Mouse (Mus musculus) MEL (cell line): Measurements from ENCODE around the gene Dpp9. TPM values are rescaled to one million over a fixed set of nuclear protein-coding genes. Genes with fewer than 3 reads are reported as not detected.

Source experiments
- DNase-seq: peaks from one replicate; pipeline ENCODE4 v3.0.0; 2011; ENCODE audit warnings: low read depth, low spot score
- H3K27ac ChIP-seq: 2 replicates; pipeline ENCODE4 v1.5.1; 2012; ENCODE audit warnings: low read depth, mild to moderate bottlenecking, control low read depth, low read length, moderate library complexity; ENCODE audit not compliant: control insufficient read depth
- H3K27me3 ChIP-seq, 2 experiments: fragments of 150-350 bp in 1 of 2; sonication (generic) in 1 of 2; 2 replicates each; pipeline ENCODE4 v1.6.1; 2012; ENCODE audit warnings: low read length in 2 of 2, mild to moderate bottlenecking in 2 of 2, improper control_type of control experiment in 1 of 2, moderate library complexity in 1 of 2; ENCODE audit not compliant: insufficient read depth in 2 of 2, control insufficient read depth in 1 of 2
- H3K36me3 ChIP-seq, 2 experiments: 2 replicates each; pipeline ENCODE4 v1.6.1; 2012 to 2014; ENCODE audit warnings: low read length in 2 of 2, improper control_type of control experiment in 1 of 2, inconsistent platforms in 1 of 2, mild to moderate bottlenecking in 1 of 2; ENCODE audit not compliant: insufficient read depth in 2 of 2, control insufficient read depth in 1 of 2
- H3K4me1 ChIP-seq, 2 experiments: fragments of 150-350 bp in 1 of 2; sonication (generic) in 1 of 2; 2 replicates each; pipeline ENCODE4 v1.6.1; 2012; ENCODE audit warnings: low read length in 2 of 2, improper control_type of control experiment in 1 of 2, mild to moderate bottlenecking in 1 of 2; ENCODE audit not compliant: insufficient read depth in 2 of 2, control insufficient read depth in 1 of 2
- H3K4me3 ChIP-seq, 2 experiments: fragments of 150-350 bp in 1 of 2; sonication (generic) in 1 of 2; 2 replicates each; pipeline ENCODE4 v1.5.1; 2012; ENCODE audit warnings: low read depth in 2 of 2, low read length in 2 of 2, mild to moderate bottlenecking in 2 of 2, moderate library complexity in 2 of 2, control low read depth in 1 of 2, improper control_type of control experiment in 1 of 2; ENCODE audit not compliant: control insufficient read depth in 1 of 2, insufficient read depth in 1 of 2
- H3K79me2 ChIP-seq: 2 replicates; pipeline ENCODE4 v1.6.1; 2012; ENCODE audit warnings: mild to moderate bottlenecking, low read length, moderate library complexity; ENCODE audit not compliant: control insufficient read depth, poor library complexity, insufficient read depth
- H3K9ac ChIP-seq: 2 replicates; pipeline ENCODE4 v1.6.1; 2012; ENCODE audit warnings: low read depth, mild to moderate bottlenecking, control low read depth, low read length, moderate library complexity; ENCODE audit not compliant: control insufficient read depth, poor library complexity, severe bottlenecking
- H3K9me3 ChIP-seq: fragments of 150-350 bp; sonication (generic); replicated peaks from 2 replicates; pipeline ENCODE4 v1.6.1; 2012; ENCODE audit warnings: mild to moderate bottlenecking, low read length, improper control_type of control experiment, moderate library complexity; ENCODE audit not compliant: insufficient read depth
- CHD2 ChIP-seq: IDR thresholded peaks from 2 replicates; pipeline ENCODE4 v1.6.1; 2011; ENCODE audit warnings: low read length, improper control_type of control experiment
- CTCF ChIP-seq, 3 experiments: IDR thresholded peaks in 2 of 3; conservative IDR thresholded peaks in 1 of 3; 2 replicates each; pipeline ENCODE4 v1.5.1; 2011 to 2012; ENCODE audit warnings: low read length in 3 of 3, low read depth in 2 of 3, mild to moderate bottlenecking in 2 of 3, improper control_type of control experiment in 1 of 3, inconsistent platforms in 1 of 3, mixed read lengths in 1 of 3, moderate library complexity in 1 of 3; ENCODE audit not compliant: control insufficient read depth in 1 of 3, insufficient read depth in 1 of 3, poor library complexity in 1 of 3, severe bottlenecking in 1 of 3
- E2F4 ChIP-seq: IDR thresholded peaks from 2 replicates; pipeline ENCODE4 v1.6.1; 2011; ENCODE audit warnings: low read depth, low read length, improper control_type of control experiment, borderline replicate concordance
- HCFC1 ChIP-seq: IDR thresholded peaks from 2 replicates; pipeline ENCODE4 v1.6.1; 2012; ENCODE audit warnings: low read depth, mild to moderate bottlenecking, inconsistent platforms, low read length, improper control_type of control experiment, moderate library complexity
- JUND ChIP-seq: IDR thresholded peaks from 2 replicates; pipeline ENCODE4 v1.6.1; 2011; ENCODE audit warnings: low read depth, mild to moderate bottlenecking, improper control_type of control experiment, low read length
- MAX ChIP-seq: IDR thresholded peaks from 2 replicates; pipeline ENCODE4 v1.6.1; 2011; ENCODE audit warnings: low read length, improper control_type of control experiment
- MAZ ChIP-seq: IDR thresholded peaks from 2 replicates; pipeline ENCODE4 v1.6.1; 2012; ENCODE audit warnings: low read depth, mild to moderate bottlenecking, inconsistent platforms, low read length, improper control_type of control experiment
- MXI1 ChIP-seq: IDR thresholded peaks from 2 replicates; pipeline ENCODE4 v1.6.1; 2011; ENCODE audit warnings: mild to moderate bottlenecking, low read depth, low read length, improper control_type of control experiment
- NELFE ChIP-seq: IDR thresholded peaks from 2 replicates; pipeline ENCODE4 v1.6.1; 2011; ENCODE audit warnings: low read depth, low read length, improper control_type of control experiment
- NRF1 ChIP-seq: IDR thresholded peaks from 2 replicates; pipeline ENCODE4 v1.6.1; 2014; ENCODE audit warnings: low read depth, mild to moderate bottlenecking, inconsistent platforms, low read length, improper control_type of control experiment, moderate library complexity; ENCODE audit not compliant: poor library complexity, insufficient read depth, severe bottlenecking
- POLR2A ChIP-seq, 2 experiments: IDR thresholded peaks; 2 replicates each; pipeline ENCODE4 v1.6.1; 2011 to 2012; ENCODE audit warnings: low read length in 2 of 2, mild to moderate bottlenecking in 2 of 2, control low read depth in 1 of 2, improper control_type of control experiment in 1 of 2, low read depth in 1 of 2, moderate library complexity in 1 of 2; ENCODE audit not compliant: control insufficient read depth in 1 of 2, insufficient read depth in 1 of 2, poor library complexity in 1 of 2
- RAD21 ChIP-seq: IDR thresholded peaks from 2 replicates; pipeline ENCODE4 v1.6.1; 2011; ENCODE audit warnings: mild to moderate bottlenecking, low read depth, low read length, improper control_type of control experiment
- RCOR1 ChIP-seq: IDR thresholded peaks from 2 replicates; pipeline ENCODE4 v1.6.1; 2012; ENCODE audit warnings: low read depth, mild to moderate bottlenecking, inconsistent platforms, low read length, improper control_type of control experiment
- SIN3A ChIP-seq: IDR thresholded peaks from 2 replicates; pipeline ENCODE4 v1.6.1; 2012; ENCODE audit warnings: low read length, improper control_type of control experiment, inconsistent platforms
- SMC3 ChIP-seq: IDR thresholded peaks from 2 replicates; pipeline ENCODE4 v1.6.1; 2011; ENCODE audit warnings: low read depth, low read length, improper control_type of control experiment
- TCF12 ChIP-seq: IDR thresholded peaks from 2 replicates; pipeline ENCODE4 v1.6.1; 2014; ENCODE audit warnings: low read depth, mild to moderate bottlenecking, inconsistent platforms, low read length, improper control_type of control experiment, moderate library complexity
- ZC3H11A ChIP-seq: IDR thresholded peaks from 2 replicates; pipeline ENCODE4 v1.6.1; 2012; ENCODE audit warnings: low read depth, mild to moderate bottlenecking, inconsistent platforms, low read length, improper control_type of control experiment
- ZMIZ1 ChIP-seq: IDR thresholded peaks from 2 replicates; pipeline ENCODE4 v1.6.1; 2012; ENCODE audit warnings: low read depth, mild to moderate bottlenecking, inconsistent platforms, low read length, improper control_type of control experiment, moderate library complexity
- polyA plus RNA-seq, 2 experiments: library from polyadenylated mRNA; stranded (reverse) in 1 of 2; unstranded in 1 of 2; fragments of >175 nt in 1 of 2; fragments of >200 nt in 1 of 2; gene quantifications; 2 replicates each; pipeline versions ENCODE4 v1.2.1 to v1.2.4; 2012; ENCODE audit warnings: low replicate concordance in 2 of 2, low read depth in 1 of 2; ENCODE audit not compliant: insufficient read length in 2 of 2, insufficient read depth in 1 of 2, missing spikeins in 1 of 2
- total RNA-seq: library from RNA; depleted of rRNA; stranded (reverse); fragments of 300-350 nt; gene quantifications from 2 replicates; pipeline ENCODE4 v1.2.3, GENCODE M21; 2012

The Dpp9 gene
- total and polyA plus RNA-seq, 3 experiments, result 36.3 to 67.2 TPM; not detected in 1

- H3K27ac ChIP-seq, result no peak within 1 kb of the TSS; the same call in 1 of the 2 replicates
- peak; percentile 96 for DNase-seq
These were observed 56.4 kb downstream of the Dpp9 start, which contains the start of gene Tnfaip8l1 for GRCm38 (mm10) chr17:56162231-56162774. Gene Tnfaip8l1 (plus strand): TSS chr17:56162477.

DNA sequence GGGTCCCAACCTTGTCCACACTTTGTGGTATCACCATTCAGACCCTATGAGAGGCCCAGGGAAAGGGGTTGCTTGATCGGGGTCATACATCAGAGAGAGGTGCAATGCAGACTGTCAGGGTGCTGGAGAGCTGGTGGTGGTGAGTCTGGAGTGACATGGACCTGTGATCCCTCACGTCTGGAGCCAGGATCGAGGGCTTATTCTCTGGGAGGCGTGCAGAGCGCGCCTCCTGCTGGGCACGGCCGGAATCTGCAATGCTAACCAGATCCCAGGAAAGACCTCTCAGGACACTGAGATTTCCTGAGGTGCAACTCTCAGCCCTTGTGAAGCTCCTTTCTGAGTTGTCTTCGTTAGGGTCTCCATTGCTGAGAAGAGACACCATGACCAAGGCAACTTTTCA lies 59.0 kb downstream of the Dpp9 start:
- TF ChIP-seq RAD21 (peak; percentile 87), CHD2 (no peak), CTCF (IDR thresholded peaks at IDR 0.05 in 2 of 3, conservative IDR thresholded peaks at IDR 0.05 in 1 of 3; ENCODE audit: control insufficient read depth in 1 of 3, insufficient read depth in 1 of 3, low read depth in 2 of 3, low read length in 3 of 3, poor library complexity in 1 of 3, severe bottlenecking in 1 of 3) (peak; percentile 91 to 98 (median 95)), ZC3H11A (peak; percentile 76), SMC3 (peak; percentile 79)
- TF ChIP-seq, all 39 proteins: peak for 4
- Histone ChIP-seq H3K9ac (no peak overlapping the region), H3K27me3 (peaks cover 9 to 18% of the 10 kb centered on the region in 2 experiments), H3K9me3 (no peaks in the 10 kb centered on the region), H3K4me1 (peaks cover 9 to 21% of the 10 kb centered on the region in 2 experiments), H3K79me2 (no peaks in the 10 kb centered on the region), H3K4me3 (no peak overlapping the region), H3K27ac (no peak overlapping the region), H3K36me3 (peaks cover 0 to 17% of the 10 kb centered on the region in 2 experiments; a peak in 2 of 4 replicates)
- DNase-seq, result peak; percentile 70

More at GRCm38 (mm10) chr17:56162231-56162774, 56.4 kb downstream of the Dpp9 start, which contains the start of gene Tnfaip8l1:
- H3K4me3 ChIP-seq, result peak within 1 kb of the TSS; percentile 59 to 65
- no peaks in the 10 kb centered on the region for H3K79me2 ChIP-seq
- H3K4me1 ChIP-seq, result peaks cover 9 to 28% of the 10 kb centered on the region in 2 experiments
- TF ChIP-seq E2F4, result peak; percentile 93
- TF ChIP-seq ZMIZ1, result 0 out of 2 replicates have a peak, but pooled peaks have one; percentile 23
- 0 out of 2 replicates have a peak, but pooled peaks have one; percentile 35 for TF ChIP-seq MAZ
- TF ChIP-seq NRF1, result peak; percentile 51; the same call in 1 of the 2 replicates
- no peak for TF ChIP-seq RAD21
- TF ChIP-seq POLR2A (IDR thresholded peaks at IDR 0.05; ENCODE audit: control insufficient read depth in 1 of 2, insufficient read depth in 1 of 2, low read depth in 1 of 2, low read length in 2 of 2, poor library complexity in 1 of 2), result peak; percentile 39 to 70; a peak in 2 of 4 replicates
- peak; percentile 64; the same call in 1 of the 2 replicates for TF ChIP-seq HCFC1
- peak; percentile 52 for TF ChIP-seq NELFE
- TF ChIP-seq RCOR1, result no peak
- peak; percentile 53; the same call in 1 of the 2 replicates for TF ChIP-seq MAX
- TF ChIP-seq MXI1, result peak; percentile 58
- no peak for TF ChIP-seq SMC3
- TF ChIP-seq SIN3A, result peak; percentile 42
- peak; percentile 52; the same call in 1 of the 2 replicates for TF ChIP-seq TCF12
- TF ChIP-seq JUND, result no peak
- peak within 1 kb of the TSS; percentile 59 for H3K9ac ChIP-seq
- peaks cover under 1 to 1% of the 10 kb centered on the region in 2 experiments; a peak in 2 of 4 replicates for H3K27me3 ChIP-seq
- H3K36me3 ChIP-seq, result peaks cover 0 to 22% of the 10 kb centered on the region in 2 experiments; a peak in 2 of 4 replicates
- no peaks in the 10 kb centered on the region for H3K9me3 ChIP-seq
